Mouse (Mus musculus): ENCODE results near the gene Dars.

DNA sequence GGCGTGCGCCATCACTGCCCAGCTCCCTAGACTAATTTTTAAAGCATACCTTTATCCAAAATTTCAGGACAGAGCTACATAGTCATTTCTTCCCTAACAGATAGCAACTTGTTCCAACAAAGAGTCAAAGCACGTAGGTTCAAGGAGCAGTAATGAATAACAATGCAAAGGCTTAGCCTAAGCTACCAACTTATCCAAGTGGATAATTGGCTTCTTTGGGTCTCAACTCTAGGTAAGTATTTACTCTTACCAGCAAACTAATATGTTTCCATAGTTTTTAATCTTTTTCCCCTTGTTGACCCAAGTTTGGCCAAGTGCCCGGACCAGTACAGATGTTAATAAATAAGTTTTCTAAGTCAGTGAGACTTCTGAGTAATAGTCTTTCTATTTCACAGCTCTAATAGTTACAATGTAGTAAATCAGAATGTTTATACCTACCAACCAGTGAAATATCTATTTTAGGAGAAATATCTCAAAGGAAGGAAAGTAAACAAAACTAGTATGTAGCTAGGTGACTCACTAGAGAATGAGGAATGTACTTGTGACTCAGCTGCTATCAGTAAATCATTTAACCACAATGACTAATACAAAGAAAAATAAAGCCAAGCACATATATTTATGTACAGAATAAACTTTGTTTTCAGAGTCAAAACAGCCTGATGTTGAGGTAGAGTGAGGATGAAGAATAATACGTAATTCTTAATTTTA, 18.3 kb downstream of the Dars start:
- TF ChIP-seq E2F4 (IDR thresholded peaks at IDR 0.05; ENCODE audit: insufficient read depth) (no peak), POLR2A (IDR thresholded peaks at IDR 0.05; ENCODE audit: insufficient read length, low read depth) (no peak), TCF12 (IDR thresholded peaks at IDR 0.05; ENCODE audit: insufficient read depth, poor library complexity, severe bottlenecking) (no peak)

Data from myocyte (in vitro differentiated cells).